Mouse (Mus musculus) midbrain, embryonic 13.5 days (tissue): ENCODE measurements around the gene Vmn1r84. TPM values are rescaled to one million over a fixed set of nuclear protein-coding genes. Genes with fewer than 3 reads are reported as not detected.

ENCODE experiments used
- ATAC-seq: fragments of 200-750 bp; cut with Nextera tagmentation; 2 replicates; pipeline ENCODE4 v1.8.0; 2017; ENCODE audit warnings: mild to moderate bottlenecking, moderate TSS enrichment, moderate library complexity
- H3K27ac ChIP-seq: fragments of 300-500 bp; sonication (generic); 2 replicates; pipeline ENCODE4 v1.5.1; 2015; ENCODE audit warnings: inconsistent platforms, mild to moderate bottlenecking, moderate library complexity
- H3K27me3 ChIP-seq: fragments of 300-500 bp; sonication (generic); 2 replicates; pipeline ENCODE4 v1.6.1; 2015; ENCODE audit warnings: mild to moderate bottlenecking, inconsistent platforms
- H3K36me3 ChIP-seq: fragments of 300-500 bp; sonication (generic); 2 replicates; pipeline ENCODE4 v1.6.1; 2015; ENCODE audit warnings: mild to moderate bottlenecking, inconsistent platforms
- H3K4me1 ChIP-seq: fragments of 300-500 bp; sonication (generic); replicated peaks from 2 replicates; pipeline ENCODE4 v1.6.1; 2015; ENCODE audit warnings: inconsistent platforms
- H3K4me2 ChIP-seq: fragments of 300-500 bp; sonication (generic); replicated peaks from 2 replicates; pipeline ENCODE4 v1.6.1; 2015; ENCODE audit warnings: moderate library complexity, mild to moderate bottlenecking, inconsistent platforms
- H3K4me3 ChIP-seq: fragments of 300-500 bp; sonication (generic); replicated peaks from 2 replicates; pipeline ENCODE4 v1.5.1; 2015; ENCODE audit warnings: mild to moderate bottlenecking, inconsistent platforms
- H3K9ac ChIP-seq: fragments of 300-500 bp; sonication (generic); replicated peaks from 2 replicates; pipeline ENCODE4 v1.6.1; 2015; ENCODE audit warnings: mild to moderate bottlenecking, inconsistent platforms
- H3K9me3 ChIP-seq: fragments of 300-500 bp; sonication (generic); 2 replicates; pipeline ENCODE4 v1.6.1; 2016; ENCODE audit warnings: mild to moderate bottlenecking, inconsistent platforms
- WGBS: fragments of 180-500 bp; shearing (Covaris S2); methylation state at CpG from one replicate; pipeline ENCODE4 v1.1.7; 2015; 5-methylcytosine and 5-hydroxymethylcytosine counted together
- microRNA-seq: library from miRNA; unstranded; fragments of <30 nt; microRNA quantifications from one replicate; pipeline ENCODE4, GENCODE M21; 2016
- polyA plus RNA-seq: library from polyadenylated mRNA; unstranded; fragments of >200 nt; fragmentation: Nextera tagmentation; extraction: Ambion mirVana; gene quantifications from 2 replicates; pipeline ENCODE4 v1.2.1, GENCODE M21; 2015

Vmn1r84 gene
- not detected in 2 replicates for polyA plus RNA-seq

DNA sequence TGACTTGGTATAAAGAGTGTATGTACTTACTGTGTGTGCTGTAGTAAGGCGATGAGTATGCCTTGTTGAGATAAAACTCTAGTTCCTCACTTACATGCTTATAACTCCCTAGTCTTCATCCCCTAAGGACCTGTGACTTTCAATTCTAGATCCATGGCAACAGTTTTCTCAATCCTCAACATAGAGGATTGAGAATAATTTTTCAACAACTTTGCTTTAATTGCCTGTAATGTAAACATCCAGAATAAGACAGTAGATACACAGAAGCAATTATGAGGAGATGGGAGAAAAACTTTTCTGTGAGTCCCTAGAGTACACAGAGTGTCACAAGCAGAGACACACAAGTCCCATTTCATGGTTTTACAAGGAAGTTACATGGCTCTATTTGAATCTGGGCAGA, at the start of gene Vmn1r84:
Gene Vmn1r84, minus strand, starts transcription at position 101 of the 400 bp plus-strand sequence.
- no peak within 1 kb of the TSS for H3K4me2 ChIP-seq
- no peak within 1 kb of the TSS for H3K9ac ChIP-seq
- H3K36me3 ChIP-seq: no peaks in the 10 kb centered on the region
- ATAC-seq: no peak
- H3K4me3 ChIP-seq: no peak within 1 kb of the TSS
- H3K27me3 ChIP-seq: no peaks in the 10 kb centered on the region
- H3K9me3 ChIP-seq: peaks cover 5% of the 10 kb centered on the region; the same call in 1 of the 2 replicates
- no peak within 1 kb of the TSS for H3K27ac ChIP-seq
- 62% methylated on average over 1 of the region's 1 CpGs for WGBS
- no peaks in the 10 kb centered on the region for H3K4me1 ChIP-seq

DNA sequence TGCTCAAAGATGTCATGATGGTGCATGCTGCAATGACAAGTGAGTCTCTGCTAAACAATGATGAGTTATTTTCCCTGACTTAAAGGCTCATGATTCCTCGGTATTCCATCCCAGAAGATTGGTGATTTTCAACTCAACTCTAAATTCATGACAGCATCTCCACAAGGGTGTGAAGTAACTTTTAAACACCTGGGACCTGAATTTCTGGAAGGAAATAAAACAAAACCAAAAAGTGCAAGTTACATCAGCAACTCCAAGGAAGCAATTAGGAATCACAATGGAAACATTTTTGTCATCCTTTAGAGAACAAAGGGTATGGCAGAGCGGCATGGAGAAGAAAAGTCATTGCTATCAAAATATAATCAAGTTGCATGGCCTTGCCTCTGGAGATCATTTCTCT, 39.7 kb downstream of the Vmn1r84 start, which contains the start of gene Vmn1r83:
Gene Vmn1r83, minus strand, starts transcription at position 101 of the 400 bp plus-strand sequence.
- Histone ChIP-seq H3K9me3 (peaks cover 34% of the 10 kb centered on the region), H3K4me1 (no peaks in the 10 kb centered on the region), H3K36me3 (no peaks in the 10 kb centered on the region), H3K27ac (no peak within 1 kb of the TSS), H3K4me2 (no peak within 1 kb of the TSS), H3K27me3 (no peaks in the 10 kb centered on the region), H3K9ac (no peak within 1 kb of the TSS), H3K4me3 (no peak within 1 kb of the TSS)
- no peak for ATAC-seq
- 81% methylated on average over 2 of the region's 2 CpGs for WGBS

Small RNA genes within 50 kb of the gene (microRNA-seq; reads per million reads assigned to microRNA genes)
- gene Gm23521: not detected

Other genes with a start within 250 kb of the Vmn1r84 start
- not detected in 2 replicates for gene Vmn1r78, start 219.0 kb downstream of the Vmn1r84 start, polyA plus RNA-seq
- gene Vmn1r79, start 198.0 kb downstream of the Vmn1r84 start, polyA plus RNA-seq: not detected in 2 replicates
- gene Vmn1r80, start 180.0 kb downstream of the Vmn1r84 start, polyA plus RNA-seq: not detected in 2 replicates
- gene Vmn1r81, start 101.0 kb downstream of the Vmn1r84 start, polyA plus RNA-seq: not detected in 2 replicates
- not detected in 2 replicates for gene Vmn1r82, start 68.8 kb downstream of the Vmn1r84 start, polyA plus RNA-seq
- not detected in 2 replicates for gene Vmn1r83, start 39.8 kb downstream of the Vmn1r84 start, polyA plus RNA-seq
- 8.0 and 10.9 TPM in 2 replicates for gene Zfp551, start 53.5 kb upstream of the Vmn1r84 start, polyA plus RNA-seq
- 61.6 and 65.9 TPM in 2 replicates for gene Zfp606, start 109.0 kb upstream of the Vmn1r84 start, polyA plus RNA-seq
- not detected in 2 replicates for gene 2900092C05Rik, start 143.2 kb upstream of the Vmn1r84 start, polyA plus RNA-seq
- 0.01 TPM in 1 of 2 replicates, not detected in the other for gene Vmn2r53, start 239.5 kb upstream of the Vmn1r84 start, polyA plus RNA-seq